Mouse (Mus musculus): ENCODE measurements around the gene Nanos3. TPM values are rescaled to one million over a fixed set of nuclear protein-coding genes. Genes with fewer than 3 reads are reported as not detected.

The Nanos3 gene
- polyA plus RNA-seq, 1 experiment from 2014 or later = 9.4 TPM

DNA sequence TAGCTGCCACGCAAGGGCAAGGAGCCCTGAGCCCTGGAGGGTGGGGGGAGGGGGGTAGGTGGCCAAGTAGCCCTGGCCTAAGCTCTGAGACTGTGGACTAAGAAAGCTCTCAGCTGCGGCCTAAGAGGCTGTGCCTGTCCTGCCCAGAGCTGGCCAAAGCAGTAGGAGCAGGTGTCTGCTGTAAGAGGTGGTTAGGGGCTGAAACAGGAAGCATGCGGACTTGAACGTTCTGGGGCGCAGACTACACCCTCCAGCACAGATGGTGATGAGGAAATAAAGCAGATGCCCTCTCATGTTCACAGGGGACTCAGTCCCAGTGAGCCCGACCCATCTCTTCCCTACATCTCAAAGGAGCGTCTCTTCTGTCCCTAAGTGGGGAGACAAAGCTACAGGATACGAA is 52.8 kb downstream of the Nanos3 start:
- no peaks in the 10 kb centered on the region for H3K27me3 ChIP-seq (ENCODE audit: control insufficient read depth, insufficient read depth, low read length)
- H3K4me2 ChIP-seq (ENCODE audit: low read length) = no peak overlapping the region
- H3K27ac ChIP-seq (replicated peaks; ENCODE audit: low read depth, low read length) = no peak overlapping the region
- H3K4me1 ChIP-seq (ENCODE audit: control insufficient read depth, insufficient read depth, low read length) = no peaks in the 10 kb centered on the region
- H3K9ac ChIP-seq (replicated peaks; ENCODE audit: low read length) = no peak overlapping the region
- H3K9me3 ChIP-seq (ENCODE audit: control insufficient read depth, low read length) = no peaks in the 10 kb centered on the region
- H3K36me3 ChIP-seq (ENCODE audit: control insufficient read depth, insufficient read depth, low read length) = peaks cover 58% of the 10 kb centered on the region
- whole genome bisulfite sequencing = 86% methylated on average over 8 of the region's 8 CpGs
- H3K4me3 ChIP-seq (replicated peaks; ENCODE audit: low read depth, low read length) = no peak overlapping the region
- ATAC-seq (ENCODE audit: low FRiP score, low TSS enrichment) (no peak), DNase-seq (no peak)

- WGBS = 46% methylated on average over 30 of the region's 30 CpGs
- Histone ChIP-seq H3K4me1 (ENCODE audit: control insufficient read depth, insufficient read depth, low read length) (no peaks in the 10 kb centered on the region), H3K27me3 (ENCODE audit: control insufficient read depth, insufficient read depth, low read length) (no peaks in the 10 kb centered on the region), H3K4me3 (replicated peaks; ENCODE audit: low read depth, low read length) (no peak overlapping the region), H3K9ac (replicated peaks; ENCODE audit: low read length) (no peak overlapping the region), H3K9me3 (ENCODE audit: control insufficient read depth, low read length) (no peaks in the 10 kb centered on the region), H3K27ac (replicated peaks; ENCODE audit: low read depth, low read length) (no peak overlapping the region), H3K36me3 (ENCODE audit: control insufficient read depth, insufficient read depth, low read length) (peaks cover 45% of the 10 kb centered on the region), H3K4me2 (ENCODE audit: low read length) (no peak overlapping the region)
- ATAC-seq (ENCODE audit: low FRiP score, low TSS enrichment) (no peak), DNase-seq (peak; percentile 23)
Measured at GRCm38 (mm10) chr8:84130806-84131205, 54.2 kb downstream of the Nanos3 start.

DNA sequence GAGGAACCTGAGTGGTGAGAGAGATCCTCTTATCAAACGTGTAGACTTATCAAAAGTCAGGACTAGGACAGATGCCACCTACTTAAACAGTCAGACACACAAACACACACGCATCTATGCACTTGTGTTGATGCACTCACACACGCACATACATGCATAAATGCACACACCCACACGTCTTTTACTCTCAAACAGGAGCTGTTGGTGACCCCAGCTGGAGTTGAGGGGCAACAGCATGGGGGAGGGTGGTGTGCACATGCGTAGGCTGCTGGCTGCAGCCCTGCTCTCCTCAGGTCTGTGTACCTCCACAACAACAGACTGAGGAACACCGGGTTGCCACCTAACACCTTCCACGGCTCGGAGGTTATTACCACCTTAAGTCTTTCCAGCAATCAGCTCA is 56.7 kb downstream of the Nanos3 start:
- peak; percentile 26 for DNase-seq
- no peak overlapping the region for H3K4me3 ChIP-seq (replicated peaks; ENCODE audit: low read depth, low read length)
- H3K9ac ChIP-seq (replicated peaks; ENCODE audit: low read length) = no peak overlapping the region
- peaks cover 19% of the 10 kb centered on the region for H3K36me3 ChIP-seq (ENCODE audit: control insufficient read depth, insufficient read depth, low read length)
- no peak for ATAC-seq (ENCODE audit: low FRiP score, low TSS enrichment)
- no peak overlapping the region for H3K4me2 ChIP-seq (ENCODE audit: low read length)
- no peaks in the 10 kb centered on the region for H3K9me3 ChIP-seq (ENCODE audit: control insufficient read depth, low read length)
- WGBS = 72% methylated on average over 8 of the region's 8 CpGs
- H3K27ac ChIP-seq (replicated peaks; ENCODE audit: low read depth, low read length) = no peak overlapping the region
- no peaks in the 10 kb centered on the region for H3K27me3 ChIP-seq (ENCODE audit: control insufficient read depth, insufficient read depth, low read length)
- no peaks in the 10 kb centered on the region for H3K4me1 ChIP-seq (ENCODE audit: control insufficient read depth, insufficient read depth, low read length)

GRCm38 (mm10) chr8:84127202-84127901 is 57.7 kb downstream of the Nanos3 start:
- no peak overlapping the region for H3K4me2 ChIP-seq (ENCODE audit: low read length)
- H3K36me3 ChIP-seq (ENCODE audit: control insufficient read depth, insufficient read depth, low read length) = peaks cover 10% of the 10 kb centered on the region
- no peak overlapping the region for H3K27ac ChIP-seq (replicated peaks; ENCODE audit: low read depth, low read length)
- no peak overlapping the region for H3K9ac ChIP-seq (replicated peaks; ENCODE audit: low read length)
- no peak overlapping the region for H3K4me3 ChIP-seq (replicated peaks; ENCODE audit: low read depth, low read length)
- H3K4me1 ChIP-seq (ENCODE audit: control insufficient read depth, insufficient read depth, low read length) = no peaks in the 10 kb centered on the region
- DNase-seq = no peak
- no peaks in the 10 kb centered on the region for H3K27me3 ChIP-seq (ENCODE audit: control insufficient read depth, insufficient read depth, low read length)
- no peaks in the 10 kb centered on the region for H3K9me3 ChIP-seq (ENCODE audit: control insufficient read depth, low read length)
- whole genome bisulfite sequencing = 79% methylated on average over 17 of the region's 17 CpGs
- ATAC-seq (ENCODE audit: low FRiP score, low TSS enrichment) = no peak

DNA sequence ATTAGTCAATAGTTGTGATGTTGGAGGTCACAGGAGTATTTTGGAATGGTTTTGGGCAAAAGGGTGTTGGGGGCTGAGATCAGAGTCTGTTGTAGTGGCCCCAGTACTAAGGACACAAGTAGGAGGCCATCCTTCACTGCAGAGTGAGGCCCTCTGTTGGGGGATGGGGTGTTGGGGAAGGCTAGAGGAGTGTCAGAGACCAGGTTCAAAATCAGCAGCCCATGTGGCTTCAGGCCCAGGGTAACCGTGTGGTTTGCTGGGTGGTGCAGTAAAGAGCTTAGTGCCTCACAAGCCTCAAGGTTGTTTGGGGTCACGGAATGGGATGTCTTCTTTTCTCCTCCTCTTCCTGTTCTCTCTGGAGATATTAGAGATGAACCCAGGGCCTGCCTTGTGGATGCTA is 58.3 kb downstream of the Nanos3 start:
- Histone ChIP-seq H3K27ac (replicated peaks; ENCODE audit: low read depth, low read length) (no peak overlapping the region), H3K4me2 (ENCODE audit: low read length) (no peak overlapping the region), H3K4me1 (ENCODE audit: control insufficient read depth, insufficient read depth, low read length) (no peaks in the 10 kb centered on the region), H3K4me3 (replicated peaks; ENCODE audit: low read depth, low read length) (no peak overlapping the region), H3K9me3 (ENCODE audit: control insufficient read depth, low read length) (no peaks in the 10 kb centered on the region), H3K27me3 (ENCODE audit: control insufficient read depth, insufficient read depth, low read length) (no peaks in the 10 kb centered on the region), H3K36me3 (ENCODE audit: control insufficient read depth, insufficient read depth, low read length) (peaks cover 4% of the 10 kb centered on the region; the same call in 1 of the 2 replicates), H3K9ac (replicated peaks; ENCODE audit: low read length) (no peak overlapping the region)
- 77% methylated on average over 2 of the region's 2 CpGs for WGBS
- DNase-seq = no peak
- ATAC-seq (ENCODE audit: low FRiP score, low TSS enrichment) = no peak

DNA sequence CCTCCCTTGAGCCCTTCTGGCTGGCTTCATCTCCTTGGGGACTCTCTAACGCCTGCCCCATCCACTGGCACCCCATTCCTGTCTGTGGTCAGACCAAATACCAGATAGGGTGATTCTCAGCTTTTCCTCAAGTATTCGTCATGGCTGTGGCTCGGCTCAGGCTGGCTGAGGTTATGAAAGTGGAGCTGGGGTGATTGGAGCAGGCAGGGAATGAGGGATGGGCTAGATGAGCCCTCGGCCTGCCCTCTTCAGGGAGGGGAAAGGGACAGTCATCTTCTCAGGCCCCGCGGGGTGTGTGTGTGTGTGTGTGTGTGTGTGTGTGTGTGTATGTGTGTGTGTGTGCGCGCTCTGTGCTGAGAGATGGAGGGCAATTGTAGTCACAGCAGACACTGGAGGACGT is 59.4 kb downstream of the Nanos3 start, which contains the start of gene Podnl1:
Gene Podnl1, plus strand, starts transcription at position 334 of the 400 bp plus-strand sequence.
- H3K36me3 ChIP-seq (ENCODE audit: control insufficient read depth, insufficient read depth, low read length) = no peaks in the 10 kb centered on the region
- H3K27me3 ChIP-seq (ENCODE audit: control insufficient read depth, insufficient read depth, low read length) = no peaks in the 10 kb centered on the region
- H3K9ac ChIP-seq (replicated peaks; ENCODE audit: low read length) = no peak within 1 kb of the TSS
- no peaks in the 10 kb centered on the region for H3K9me3 ChIP-seq (ENCODE audit: control insufficient read depth, low read length)
- H3K4me3 ChIP-seq (replicated peaks; ENCODE audit: low read depth, low read length) = no peak within 1 kb of the TSS
- WGBS = 57% methylated on average over 9 of the region's 9 CpGs
- H3K4me2 ChIP-seq (ENCODE audit: low read length) = no peak within 1 kb of the TSS
- H3K27ac ChIP-seq (replicated peaks; ENCODE audit: low read depth, low read length) = 0 out of 2 replicates have a peak within 1 kb of the TSS, but pooled peaks have one; percentile 20
- peak; percentile 34; the same call in 1 of the 2 replicates for ATAC-seq (ENCODE audit: low FRiP score, low TSS enrichment)
- H3K4me1 ChIP-seq (ENCODE audit: control insufficient read depth, insufficient read depth, low read length) = no peaks in the 10 kb centered on the region
- no peak for DNase-seq

MicroRNAs encoded within 50 kb of the gene (microRNA counts, 519-probe panel; counts per million panel counts)
- microRNA mmu-miR-181c = 4,770 counts per million, percentile 42 among the panel's probes with 10 or more counts
- 4,623 counts per million, percentile 37 among the panel's probes with 10 or more counts for microRNA mmu-miR-23a
- microRNA mmu-miR-27a = 5,413 counts per million, percentile 60 among the panel's probes with 10 or more counts

Small RNA genes lying within 50 kb of the gene (microRNA-seq; reads per million reads assigned to microRNA genes)
- gene Gm25110 (not detected), gene Mir181c (17,833 reads per million, percentile 98 among the genes with 10 or more reads in this experiment), gene Mir181d (10,673 reads per million, percentile 96 among the genes with 10 or more reads in this experiment), gene Mir23a (4,895 reads per million, percentile 91 among the genes with 10 or more reads in this experiment), gene Mir24-2 (not detected), gene Mir27a (74.1 reads per million, percentile 52 among the genes with 10 or more reads in this experiment), gene Mir3074-2 (not detected)

Other genes starting within 250 kb of the Nanos3 start
- gene Gm10644, start 230.0 kb downstream of the Nanos3 start, polyA plus RNA-seq (2014; fragmentation: Nextera tagmentation; extraction: Ambion mirVana) = 1.0 and 1.1 TPM in 2 replicates
- 7.9 and 15.5 TPM in 2 replicates for gene Asf1b, start 229.7 kb downstream of the Nanos3 start, polyA plus RNA-seq (2014; fragmentation: Nextera tagmentation; extraction: Ambion mirVana)
- 181 and 207 TPM in 2 replicates for gene Prkaca, start 212.2 kb downstream of the Nanos3 start, polyA plus RNA-seq (2014; fragmentation: Nextera tagmentation; extraction: Ambion mirVana)
- gene Samd1, start 187.5 kb downstream of the Nanos3 start, polyA plus RNA-seq (2014; fragmentation: Nextera tagmentation; extraction: Ambion mirVana) = 10.5 and 14.2 TPM in 2 replicates
- gene 1700067K01Rik, start 183.7 kb downstream of the Nanos3 start, polyA plus RNA-seq (2014; fragmentation: Nextera tagmentation; extraction: Ambion mirVana) = 0.53 and 0.89 TPM in 2 replicates
- gene 2210011C24Rik, start 173.0 kb downstream of the Nanos3 start, polyA plus RNA-seq (2014; fragmentation: Nextera tagmentation; extraction: Ambion mirVana) = 0.94 TPM in 1 of 2 replicates, not detected in the other
- 0.65 and 0.87 TPM in 2 replicates for gene Palm3, start 163.7 kb downstream of the Nanos3 start, polyA plus RNA-seq (2014; fragmentation: Nextera tagmentation; extraction: Ambion mirVana)
- gene Il27ra, start 142.6 kb downstream of the Nanos3 start, polyA plus RNA-seq (2014; fragmentation: Nextera tagmentation; extraction: Ambion mirVana) = 0.16 and 0.33 TPM in 2 replicates
- 1.2 TPM in 1 of 2 replicates, not detected in the other for gene Rln3, start 140.2 kb downstream of the Nanos3 start, polyA plus RNA-seq (2014; fragmentation: Nextera tagmentation; extraction: Ambion mirVana)
- 1.5 and 2.4 TPM in 2 replicates for gene Gm10643, start 120.1 kb downstream of the Nanos3 start, polyA plus RNA-seq (2014; fragmentation: Nextera tagmentation; extraction: Ambion mirVana)
- 11.2 and 12.2 TPM in 2 replicates for gene Rfx1, start 118.4 kb downstream of the Nanos3 start, polyA plus RNA-seq (2014; fragmentation: Nextera tagmentation; extraction: Ambion mirVana)
- 19.9 and 26.0 TPM in 2 replicates for gene Dcaf15, start 80.4 kb downstream of the Nanos3 start, polyA plus RNA-seq (2014; fragmentation: Nextera tagmentation; extraction: Ambion mirVana)
- 0.63 and 0.68 TPM in 2 replicates for gene Podnl1, start 59.2 kb downstream of the Nanos3 start, polyA plus RNA-seq (2014; fragmentation: Nextera tagmentation; extraction: Ambion mirVana)
- 28.9 and 33.1 TPM in 2 replicates for gene Cc2d1a, start 37.3 kb downstream of the Nanos3 start, polyA plus RNA-seq (2014; fragmentation: Nextera tagmentation; extraction: Ambion mirVana)
- 1.8 and 1.9 TPM in 2 replicates for gene 4930432K21Rik, start 37.2 kb downstream of the Nanos3 start, polyA plus RNA-seq (2014; fragmentation: Nextera tagmentation; extraction: Ambion mirVana)
- 28.7 and 35.6 TPM in 2 replicates for gene Zswim4, start 51.8 kb upstream of the Nanos3 start, polyA plus RNA-seq (2014; fragmentation: Nextera tagmentation; extraction: Ambion mirVana)
- gene D8Ertd738e, start 64.5 kb upstream of the Nanos3 start, polyA plus RNA-seq (2014; fragmentation: Nextera tagmentation; extraction: Ambion mirVana) = 261 and 282 TPM in 2 replicates
- gene Mri1, start 72.1 kb upstream of the Nanos3 start, polyA plus RNA-seq (2014; fragmentation: Nextera tagmentation; extraction: Ambion mirVana) = 39.9 and 40.2 TPM in 2 replicates
- 25.5 and 26.2 TPM in 2 replicates for gene Ccdc130, start 85.2 kb upstream of the Nanos3 start, polyA plus RNA-seq (2014; fragmentation: Nextera tagmentation; extraction: Ambion mirVana)
- 13.8 and 16.1 TPM in 2 replicates for gene Cacna1a, start 203.2 kb upstream of the Nanos3 start, polyA plus RNA-seq (2014; fragmentation: Nextera tagmentation; extraction: Ambion mirVana)

Measured in midbrain, embryonic 14.5 days (tissue).